Mouse (Mus musculus) fibroblast of lung, adult 2 months (primary cell): ENCODE results near the gene Kmt5a.
"Not testable (repeated sequence)": the region's sequence is repeated elsewhere in the genome, so short reads cannot be mapped to it uniquely, and the experiment has no call there.

ENCODE experiments used
- DNase-seq: peaks from one replicate; pipeline ENCODE4 v3.0.0-alpha.2; 2011; ENCODE audit warnings: low read depth

The Kmt5a gene

GRCm38 (mm10) chr5:124483655-124484396 lies 44.1 kb downstream of the Kmt5a start:
- no peak for DNase-seq

DNA sequence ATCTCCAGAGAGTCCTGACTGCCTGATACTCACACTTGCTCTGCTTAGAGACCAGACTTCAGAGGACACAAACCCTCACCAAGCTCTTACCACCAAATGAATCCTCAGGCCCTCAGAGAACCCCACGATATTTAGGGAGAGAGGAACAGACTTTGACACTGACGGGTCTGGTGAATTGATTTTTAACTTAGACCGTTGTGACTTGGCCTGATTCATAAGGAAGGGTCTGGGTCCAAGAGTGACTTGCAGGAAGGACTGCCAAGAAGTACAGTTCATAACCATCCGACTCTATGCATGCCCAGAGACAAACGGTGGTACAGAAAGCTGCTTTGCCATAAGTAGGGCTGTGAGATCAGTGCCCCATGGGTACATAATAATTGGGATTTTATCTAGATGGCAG lies 45.9 kb downstream of the Kmt5a start:
- no peak for DNase-seq

GRCm38 (mm10) chr5:124488885-124489284 lies 49.2 kb downstream of the Kmt5a start:
- DNase-seq: no peak

DNA sequence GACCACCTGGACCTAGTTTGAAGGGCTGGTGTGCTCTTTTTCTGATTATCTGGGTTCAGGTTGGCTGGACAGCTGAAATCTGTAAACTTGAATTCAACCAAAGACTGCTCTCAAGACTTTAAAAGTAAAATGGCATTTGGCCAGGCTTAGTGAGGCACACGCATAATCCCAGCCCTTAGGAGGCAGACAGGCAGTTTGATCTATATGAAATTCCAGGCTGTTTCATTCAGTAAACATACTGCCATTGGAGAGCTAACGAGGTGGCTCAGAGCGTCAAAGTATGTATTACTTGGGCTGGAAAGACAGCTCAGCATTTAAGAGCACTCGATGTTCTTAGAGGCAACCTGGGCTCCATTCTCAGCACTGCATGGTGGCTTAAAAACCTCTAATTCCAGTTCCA lies 52.0 kb downstream of the Kmt5a start:
- DNase-seq: no peak

- DNase-seq: no peak
These were observed 52.9 kb downstream of the Kmt5a start for GRCm38 (mm10) chr5:124492618-124493017.

- no peak for DNase-seq
These were observed 53.7 kb downstream of the Kmt5a start for GRCm38 (mm10) chr5:124493455-124493854.

DNA sequence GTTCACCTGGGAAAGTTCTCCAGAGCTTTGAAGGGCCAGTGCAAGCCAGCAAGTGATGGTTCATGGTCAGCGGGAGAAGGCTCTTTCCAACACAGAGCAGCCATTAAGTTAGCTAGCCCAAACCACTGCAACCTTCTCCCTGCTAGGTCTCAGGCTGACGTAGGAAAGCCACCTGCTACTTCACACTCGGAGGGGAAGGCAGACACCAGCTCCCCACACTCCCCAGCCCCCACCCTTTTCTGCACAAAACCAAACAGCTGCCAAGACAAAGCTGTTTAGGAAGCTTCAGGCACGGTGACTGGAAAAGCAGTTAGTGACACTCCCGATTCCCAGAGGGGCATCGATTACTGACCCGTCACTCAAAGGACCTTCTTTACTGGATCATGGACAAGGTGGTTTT lies 55.8 kb downstream of the Kmt5a start:
- DNase-seq: no peak

- DNase-seq: no peak
These were observed 57.1 kb downstream of the Kmt5a start for GRCm38 (mm10) chr5:124496614-124497514.

DNA sequence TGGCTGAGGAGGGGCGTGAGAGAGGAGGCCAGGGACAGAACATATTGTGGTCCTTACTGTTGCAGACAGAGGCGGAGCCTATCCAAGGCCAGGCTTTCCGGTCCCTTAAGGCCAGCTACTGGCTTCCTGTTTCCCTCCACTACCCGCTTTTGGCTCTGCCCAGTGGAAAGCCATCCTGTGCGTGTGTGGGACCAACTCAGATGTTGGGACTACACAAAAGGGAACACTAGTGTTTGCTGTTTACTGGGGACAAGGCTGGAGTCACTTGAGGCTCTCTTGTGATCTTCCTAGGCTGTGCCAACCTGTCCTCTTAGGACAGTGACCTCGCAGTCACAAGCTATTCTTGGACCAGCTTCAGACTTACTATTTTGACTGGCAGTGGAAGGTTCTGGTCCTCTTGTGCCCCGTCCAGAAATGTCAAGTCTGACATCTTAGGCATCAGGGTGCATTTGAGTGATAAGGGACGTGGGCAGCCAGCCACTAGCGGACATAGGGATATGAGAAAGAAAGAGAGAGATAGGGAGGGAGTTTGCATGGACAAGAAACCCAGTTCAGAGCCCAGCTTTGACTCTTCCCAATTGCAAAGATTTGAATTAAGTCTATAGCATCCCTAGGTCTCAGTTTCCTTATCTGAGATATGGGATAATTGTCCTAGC lies 58.6 kb downstream of the Kmt5a start:
- DNase-seq: no peak

DNA sequence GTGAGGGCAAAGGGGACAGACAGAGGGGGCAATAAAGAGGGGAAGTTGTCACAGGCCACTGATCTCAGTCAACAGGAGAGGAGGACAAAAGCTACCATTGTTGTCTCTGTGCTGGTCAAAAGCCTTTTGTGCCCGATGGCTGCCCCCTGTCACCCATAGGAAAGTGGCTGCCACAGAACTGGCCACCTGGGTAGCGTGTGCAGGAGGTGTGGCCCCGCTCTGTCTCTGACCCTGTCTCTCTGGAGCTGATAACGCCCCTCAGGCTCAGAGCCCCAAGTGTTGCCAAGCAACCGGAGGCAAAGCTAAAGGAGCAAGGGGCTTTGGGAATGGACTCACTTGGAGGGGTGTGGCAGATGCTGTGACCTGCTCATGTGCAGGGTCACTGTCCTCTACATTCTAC lies 59.3 kb downstream of the Kmt5a start:
- DNase-seq: no peak

- DNase-seq: not testable (repeated sequence)
These were observed 60.3 kb downstream of the Kmt5a start for GRCm38 (mm10) chr5:124500037-124500436.

GRCm38 (mm10) chr5:124500573-124500972 lies 60.8 kb downstream of the Kmt5a start:
- no peak for DNase-seq

- no peak for DNase-seq
These were observed 61.8 kb downstream of the Kmt5a start for GRCm38 (mm10) chr5:124501541-124501940.

- DNase-seq: no peak
These were observed 64.0 kb downstream of the Kmt5a start for GRCm38 (mm10) chr5:124503742-124504141.

- no peak for DNase-seq
These were observed 65.5 kb downstream of the Kmt5a start for GRCm38 (mm10) chr5:124505235-124505634.

DNA sequence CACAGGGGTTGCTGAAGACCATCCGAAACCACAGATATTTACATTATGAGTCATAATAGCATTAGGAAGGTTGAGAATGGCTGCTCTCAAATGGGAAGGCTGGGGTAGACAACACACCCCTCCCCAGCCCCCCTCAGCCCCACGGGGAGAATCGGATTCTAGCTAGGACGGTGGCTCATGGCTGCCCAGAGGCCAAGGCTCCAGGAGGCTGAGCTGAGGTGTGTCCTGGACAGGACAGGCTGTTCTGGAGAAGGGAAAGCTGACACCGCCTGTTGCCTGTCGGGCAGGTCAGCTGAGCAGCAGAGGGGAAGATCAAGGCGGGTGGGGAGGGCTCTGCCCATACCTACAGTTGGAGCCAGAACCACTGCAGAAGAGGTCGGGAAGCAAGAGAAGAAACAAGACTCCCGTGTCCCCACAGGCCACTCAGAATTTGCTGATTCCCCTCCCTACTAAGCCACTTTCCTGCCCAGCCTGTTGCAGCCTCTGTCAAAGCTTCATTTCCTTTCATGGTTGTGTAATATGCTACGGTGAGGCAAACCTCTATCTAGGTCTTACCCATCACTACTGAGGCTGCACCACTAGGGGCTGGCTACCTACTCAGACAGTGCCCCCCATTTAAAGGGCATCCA lies 67.1 kb downstream of the Kmt5a start:
- DNase-seq: no peak

DNA sequence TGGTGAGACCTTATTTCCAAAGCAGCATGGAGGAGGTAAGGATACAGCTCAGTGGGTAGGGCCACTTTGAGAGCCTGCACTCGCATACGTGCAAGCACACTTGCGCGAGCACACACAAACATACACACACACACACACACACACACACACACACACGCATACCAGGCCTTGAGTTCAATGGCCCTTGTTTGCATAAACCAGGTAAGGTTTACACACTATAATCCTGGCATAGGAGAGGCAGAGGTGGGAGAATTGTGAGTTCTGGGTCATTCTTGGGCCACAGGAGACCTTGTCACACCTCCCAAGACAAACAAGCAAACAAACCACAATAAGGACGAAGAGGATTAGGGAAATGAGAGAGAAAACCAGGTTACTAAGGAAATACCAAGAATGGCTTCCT lies 69.5 kb downstream of the Kmt5a start:
- DNase-seq: no peak

DNA sequence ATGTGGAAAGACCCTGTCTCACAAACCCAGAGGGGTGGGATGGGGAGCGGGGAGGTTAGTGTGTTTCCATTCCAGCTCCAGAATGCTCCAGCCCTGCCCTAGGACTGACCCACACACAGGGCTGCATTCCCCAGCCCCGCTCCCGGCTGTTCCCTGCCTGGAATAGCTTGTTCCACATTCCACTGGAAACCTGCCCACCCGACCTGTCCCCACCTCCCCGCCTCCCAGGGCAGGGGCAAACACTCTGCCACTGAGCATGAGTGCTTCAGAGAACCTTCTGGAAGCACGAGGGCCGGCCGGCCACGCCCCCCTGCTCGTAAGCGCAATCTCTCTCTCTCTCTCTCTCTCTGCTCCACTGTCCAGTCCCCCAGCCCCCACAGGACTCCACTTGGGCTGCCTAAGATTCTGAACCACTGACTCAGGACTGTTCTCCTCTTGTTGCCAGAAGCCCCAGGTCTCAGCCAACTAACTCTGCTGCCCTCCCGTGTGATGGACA lies 70.1 kb downstream of the Kmt5a start:
- DNase-seq: peak; percentile 78

GRCm38 (mm10) chr5:124510536-124511050 lies 70.9 kb downstream of the Kmt5a start:
- DNase-seq: no peak
